Mouse (Mus musculus) left cerebral cortex, postnatal 25 days (tissue): ENCODE data around the gene Sbf2. TPM values are rescaled to one million over a fixed set of nuclear protein-coding genes. Genes with fewer than 3 reads are reported as not detected.
"Not testable (repeated sequence)": the region's sequence is repeated elsewhere in the genome, so short reads cannot be mapped to it uniquely, and the experiment has no call there.

Experiments used
- DNase-seq, 2 experiments: peaks; one replicate each; pipeline ENCODE4 v3.0.0; 2022; ENCODE audit warnings: low spot score in 2 of 2, mixed read lengths in 1 of 2
- intact Hi-C: fragments of 180-260 bp; cut with DNase I; formaldehyde crosslinking; loops from one replicate; pipeline ENCODE4 v1.15.1; 2025
- total RNA-seq, 2 experiments: library from RNA; stranded (reverse); gene quantifications; 2 replicates each; pipeline ENCODE4 v1.2.3; 2021

Sbf2 gene
- total RNA-seq, result 10 to 100 TPM; 58.3 to 70.2 TPM

GRCm38 (mm10) chr7:110614133-110615063, at the start of gene Sbf2:
Sbf2 (minus strand) TSS chr7:110614922.
- intact Hi-C loops, result loop anchor here (5.0 kb wide), 1 partner anchor 57 kb away; no protein-coding TSS in a partner anchor
- peak; percentile 73 to 78 for DNase-seq

DNA sequence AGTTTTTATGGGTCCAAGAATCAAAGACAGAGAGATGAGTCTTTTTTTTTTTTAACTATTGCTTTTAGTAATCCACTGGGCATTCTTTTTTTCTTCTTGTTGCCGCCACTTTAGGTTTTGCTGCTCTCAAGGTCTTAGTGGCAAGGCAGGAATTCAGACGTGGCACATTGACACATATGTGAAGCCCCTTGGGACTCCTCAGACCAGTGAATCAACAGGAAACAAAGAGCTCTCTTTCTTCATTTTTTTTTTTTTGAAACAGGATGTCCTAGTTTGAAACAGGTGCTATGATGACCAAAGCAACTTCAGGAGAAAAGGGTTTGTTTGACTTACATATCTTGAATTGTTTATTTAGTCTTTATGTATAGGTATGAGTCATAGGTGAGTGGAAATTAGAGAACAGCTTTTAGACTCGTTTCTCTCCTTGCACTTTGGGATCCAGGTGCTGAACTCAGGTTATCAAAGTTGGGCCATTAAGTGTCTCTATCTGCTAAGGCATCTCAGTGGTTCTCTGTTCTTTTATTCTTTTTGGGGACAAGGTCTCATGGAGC, 43.7 kb upstream of the Sbf2 start:
- intact Hi-C loops, result no loop called here
- DNase-seq, result no peak

DNA sequence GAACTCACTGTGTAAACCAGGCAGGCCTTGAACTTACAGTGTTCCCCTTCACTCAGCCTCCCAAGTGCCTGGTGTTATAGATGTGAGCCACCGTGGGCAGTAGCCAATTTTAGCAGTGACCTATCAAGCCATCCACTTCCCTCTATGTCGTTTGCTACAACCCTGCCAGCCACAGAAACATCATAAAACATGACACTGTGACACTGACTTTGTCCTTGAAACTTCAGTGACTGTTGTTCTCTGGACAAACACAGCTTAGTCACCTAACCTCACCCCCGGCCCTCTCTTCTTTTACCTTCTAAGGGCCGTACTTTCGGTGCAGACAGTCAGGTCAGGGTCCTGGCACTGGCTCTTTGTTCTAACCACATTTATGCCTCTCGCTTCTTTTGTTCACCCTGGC, 41.2 kb upstream of the Sbf2 start:
- intact Hi-C loops, result no loop called here
- no peak for DNase-seq

GRCm38 (mm10) chr7:110655230-110655629, 40.5 kb upstream of the Sbf2 start:
- intact Hi-C loops, result no loop called here
- DNase-seq, result no peak

DNA sequence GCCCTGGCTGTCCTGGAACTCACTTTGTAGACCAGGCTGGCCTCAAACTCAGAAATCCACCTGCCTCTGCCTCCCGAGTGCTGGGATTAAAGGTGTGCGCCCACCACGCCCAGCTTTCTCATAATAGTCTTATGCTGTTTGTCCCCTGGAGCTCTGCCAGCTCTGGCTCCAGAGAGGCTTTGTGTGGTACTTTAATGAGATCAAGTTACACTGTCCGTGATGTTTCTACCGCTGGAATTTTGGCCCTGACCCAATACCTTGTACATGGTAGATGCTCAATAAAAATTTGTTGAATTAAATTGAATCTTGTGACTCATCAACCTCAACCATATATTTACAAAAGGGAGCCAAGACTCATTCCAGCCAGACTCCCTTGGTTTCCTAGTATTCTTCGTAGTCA, 36.4 kb upstream of the Sbf2 start:
- no peak for DNase-seq
- intact Hi-C loops, result no loop called here

DNA sequence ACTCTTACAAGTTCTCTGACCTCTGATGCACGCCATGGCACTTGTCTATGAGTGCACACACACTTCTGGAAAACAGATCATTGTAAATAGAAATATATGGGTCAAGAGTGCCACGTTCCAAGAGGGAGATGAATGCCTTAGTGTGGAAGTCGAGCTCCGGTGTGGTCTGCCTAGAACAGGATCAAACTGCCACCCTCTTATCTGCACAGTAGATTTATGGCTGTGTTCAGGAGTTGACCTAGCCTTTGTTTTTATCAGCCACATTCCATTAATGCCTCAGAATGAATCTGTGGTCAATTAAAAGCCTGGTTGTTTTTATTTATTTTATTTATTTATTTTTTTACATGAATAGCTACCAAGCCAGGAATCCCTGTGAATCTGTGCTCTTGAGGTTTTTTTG, 35.8 kb upstream of the Sbf2 start:
- intact Hi-C loops, result no loop called here
- no peak for DNase-seq

DNA sequence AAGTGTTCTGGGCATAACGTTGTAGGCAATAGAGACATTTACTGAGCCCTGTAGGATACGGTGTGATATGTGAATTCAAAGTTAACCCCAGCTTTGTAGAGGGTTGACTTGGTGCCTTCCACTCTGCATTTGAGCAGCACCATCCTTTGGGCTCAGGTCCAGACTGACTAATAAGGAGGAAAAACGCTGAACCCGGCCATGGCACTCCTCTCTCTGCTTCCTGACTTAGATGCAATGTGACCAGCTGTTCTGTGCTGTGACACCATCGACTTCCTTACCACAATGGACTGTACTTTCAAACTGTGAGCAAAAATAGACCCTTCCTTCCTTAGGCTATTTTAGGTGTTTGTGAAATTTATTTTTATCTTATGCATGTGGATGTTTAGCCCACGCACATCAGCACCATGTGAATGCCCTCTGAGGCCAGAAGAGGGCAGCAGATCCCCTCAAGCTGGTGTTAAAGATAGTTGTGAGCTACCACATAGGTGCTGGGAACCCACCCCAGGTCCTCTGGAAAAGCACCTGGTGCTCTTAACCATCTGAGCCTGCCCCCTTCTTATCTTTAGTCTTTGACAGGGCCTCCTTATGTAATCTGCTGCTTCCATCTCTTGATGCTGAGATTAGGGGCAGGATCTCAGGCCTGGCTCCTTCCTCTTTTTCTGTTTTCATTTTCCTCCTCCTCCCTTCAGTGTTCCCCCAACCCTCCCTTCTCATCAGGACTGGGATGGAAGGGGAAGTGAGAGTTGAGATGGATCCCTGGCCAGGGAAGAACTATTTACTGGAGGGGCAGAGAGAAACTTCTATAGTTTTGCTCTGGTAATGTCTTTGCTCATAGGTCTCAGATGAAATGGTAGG, 34.6 kb upstream of the Sbf2 start:
- intact Hi-C loops, result loop anchor here (5.0 kb wide), 1 partner anchor 153 kb away; no protein-coding TSS in a partner anchor
- DNase-seq, result no peak

- intact Hi-C loops, result loop anchor here (5.0 kb wide), 1 partner anchor 154 kb away; no protein-coding TSS in a partner anchor
- DNase-seq, result no peak
Observed at GRCm38 (mm10) chr7:110648455-110649085, 33.8 kb upstream of the Sbf2 start.

- no peak for DNase-seq
- intact Hi-C loops, result loop anchor here (5.0 kb wide), 1 partner anchor 154 kb away; no protein-coding TSS in a partner anchor
Observed at GRCm38 (mm10) chr7:110647559-110648454, 33.1 kb upstream of the Sbf2 start.

GRCm38 (mm10) chr7:110646611-110647407, 32.1 kb upstream of the Sbf2 start:
- DNase-seq, result no peak
- intact Hi-C loops, result loop anchor here (5.0 kb wide), 1 partner anchor 155 kb away; no protein-coding TSS in a partner anchor

DNA sequence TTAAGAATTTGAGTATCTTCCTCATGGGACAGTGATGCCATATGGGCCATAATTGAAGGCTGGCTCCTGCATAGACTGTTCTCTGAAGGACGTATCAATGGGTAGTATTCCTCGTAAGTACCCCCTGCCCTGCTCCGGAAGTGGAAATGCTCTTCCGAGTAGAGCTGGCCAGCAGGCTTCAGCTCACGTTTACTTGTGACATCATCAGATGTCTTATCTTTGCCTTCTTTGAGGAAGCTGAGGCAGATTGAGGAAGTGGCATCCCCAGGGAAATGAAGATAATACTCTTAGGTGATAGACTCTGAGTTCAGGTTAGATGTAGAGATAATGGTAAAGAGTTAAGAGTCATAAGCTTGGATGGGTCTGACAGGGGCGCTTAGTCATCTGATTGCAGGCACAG, 31.1 kb upstream of the Sbf2 start:
- intact Hi-C loops, result loop anchor here (1.0 to 5.0 kb wide), 2 partner anchors 156 to 359 kb away; no protein-coding TSS in a partner anchor
- no peak for DNase-seq

GRCm38 (mm10) chr7:110645311-110645710, 30.6 kb upstream of the Sbf2 start:
- peak; percentile 72 to 82 for DNase-seq
- intact Hi-C loops, result loop anchor here (1.0 to 5.0 kb wide), 2 partner anchors 157 to 358 kb away; no protein-coding TSS in a partner anchor

DNA sequence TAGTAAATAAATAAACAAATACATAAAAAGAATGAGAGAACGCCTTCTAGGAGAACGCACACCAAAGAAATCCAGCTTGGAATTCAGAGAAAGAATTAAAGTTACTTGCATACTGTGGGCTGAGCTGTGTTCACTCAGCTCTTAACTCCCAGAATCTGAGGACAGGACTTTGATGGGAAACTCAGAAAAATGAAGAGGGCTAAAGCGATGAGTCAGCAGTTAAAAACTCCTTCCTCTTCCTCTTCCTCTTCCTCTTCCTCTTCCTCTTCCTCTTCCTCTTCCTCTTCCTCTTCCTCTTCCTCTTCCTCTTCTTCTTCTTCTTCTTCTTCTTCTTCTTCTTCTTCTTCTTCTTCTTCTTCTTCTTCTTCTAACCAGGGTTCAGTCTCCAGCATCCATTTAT, 25.2 kb upstream of the Sbf2 start:
- DNase-seq, result not testable (repeated sequence)
- intact Hi-C loops, result loop anchor here (10.0 kb wide), 1 partner anchor 475 kb away; no protein-coding TSS in a partner anchor

DNA sequence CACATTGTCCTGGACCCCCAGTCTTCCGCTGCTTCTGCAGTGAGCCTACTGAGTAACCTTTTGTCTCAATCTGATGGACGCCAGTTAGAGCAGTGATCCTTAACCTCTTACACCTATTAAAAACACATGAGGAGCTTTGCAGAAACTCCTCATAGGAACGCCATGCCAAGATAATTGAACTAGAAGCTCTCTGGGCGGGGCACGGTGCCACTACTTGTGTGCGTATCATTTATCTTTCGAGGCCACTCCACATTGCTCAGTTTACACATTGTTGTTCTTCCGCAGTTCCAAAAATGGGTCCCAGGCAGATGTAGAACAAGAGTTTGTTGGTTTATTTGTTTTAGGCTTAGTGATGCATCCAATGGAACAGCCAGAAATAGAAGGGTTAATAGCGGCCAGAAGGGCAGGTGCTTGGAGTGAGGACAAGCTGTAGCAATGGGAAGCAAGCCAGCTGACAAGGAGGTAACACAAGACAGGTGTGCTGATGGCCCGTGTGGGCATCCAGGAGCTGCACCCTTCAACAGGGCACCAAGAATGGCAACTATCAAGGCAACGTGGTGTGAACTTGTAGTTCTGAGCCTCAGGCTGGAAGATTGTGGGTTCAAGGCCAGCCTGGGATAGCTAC, 24.7 kb upstream of the Sbf2 start:
- DNase-seq, result no peak
- intact Hi-C loops, result loop anchor here (10.0 kb wide), 1 partner anchor 475 kb away; no protein-coding TSS in a partner anchor

GRCm38 (mm10) chr7:110638305-110639110, 23.8 kb upstream of the Sbf2 start:
- intact Hi-C loops, result loop anchor here (10.0 kb wide), 1 partner anchor 474 kb away; no protein-coding TSS in a partner anchor
- no peak for DNase-seq

DNA sequence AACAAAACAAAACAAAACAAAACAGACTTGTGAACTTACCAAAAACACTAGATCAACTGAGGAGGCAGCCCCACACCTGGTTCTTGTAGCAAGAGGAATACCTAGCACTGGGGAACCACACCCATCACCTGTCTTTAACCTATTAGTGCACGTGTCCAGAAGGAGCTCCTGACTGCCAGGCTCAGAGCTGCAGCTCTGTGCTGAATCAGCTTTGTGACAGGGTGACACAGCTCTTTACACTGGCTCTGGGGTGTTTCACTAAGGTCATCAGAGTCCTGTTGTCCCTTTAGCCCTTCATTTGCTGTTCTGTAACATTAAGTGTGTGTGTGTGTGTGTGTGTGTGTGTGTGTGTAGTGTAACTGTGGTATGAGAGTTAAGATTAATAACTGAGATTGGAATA, 21.8 kb upstream of the Sbf2 start:
- intact Hi-C loops, result loop anchor here (10.0 kb wide), 1 partner anchor 472 kb away; no protein-coding TSS in a partner anchor
- DNase-seq, result no peak
